In the genomic region with DNA sequence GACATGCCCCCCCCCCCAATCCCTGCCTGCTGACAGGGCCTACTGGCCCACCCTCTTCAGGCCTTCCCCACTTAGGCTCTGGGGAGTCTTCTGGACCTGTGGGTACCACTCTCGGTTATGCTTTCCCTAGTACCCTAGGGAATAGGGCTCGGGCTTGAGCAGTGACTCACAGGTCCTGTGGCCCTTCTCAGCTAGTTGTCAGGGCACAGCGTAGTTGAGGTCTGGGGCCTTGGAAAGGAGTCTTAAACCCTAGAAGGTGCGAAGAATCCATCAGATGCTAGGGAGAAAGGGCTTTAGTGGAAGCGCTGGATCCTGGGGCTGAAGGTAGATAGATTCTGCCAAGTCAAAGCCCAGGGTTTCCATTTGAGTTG, we compare ENCODE assay signal across 9 mouse cellular contexts. TPM values are rescaled to one million over a fixed set of nuclear protein-coding genes. Genes with fewer than 3 reads are reported as not detected.
A peak's percentile ranks its signal among the peaks of the same experiment; 100 is the strongest.
DNase-seq lines count a peak whose midpoint lies in the region; ATAC-seq and TF ChIP-seq lines count a peak whose summit lies in the region.
"Had no signal": no experiment of that assay in that cellular context is flagged by ENCODE, and none has a peak within 500 bp of the region (broad histone marks: within the 10 kb centered on the region; RNA-seq: fewer than 3 reads in every experiment).

No protein-coding gene starts in this region.

- H3K9ac ChIP-seq in lung, embryonic 15.5 days, result peak overlapping the region; percentile 49
- H3K9ac ChIP-seq in intestine, embryonic 14.5 days (ENCODE audit: low read length), result no peak overlapping the region

- no peaks in the 10 kb centered on the region for H3K27me3 ChIP-seq in lung, embryonic 15.5 days
- H3K27me3 ChIP-seq in intestine, embryonic 14.5 days (replicated peaks; ENCODE audit: control insufficient read depth, insufficient read depth, low read length), result no peaks in the 10 kb centered on the region

- H3K4me1 ChIP-seq in lung, embryonic 15.5 days, result peaks cover 76% of the 10 kb centered on the region
- H3K4me1 ChIP-seq in lung, adult 2 months (ENCODE audit: control insufficient read depth, insufficient read depth, low read length), result peaks cover 45% of the 10 kb centered on the region
- peaks cover 54% of the 10 kb centered on the region for H3K4me1 ChIP-seq in intestine, embryonic 14.5 days (replicated peaks; ENCODE audit: control insufficient read depth, insufficient read depth, low read length)
- H3K4me1 ChIP-seq in olfactory bulb, adult 2 months (ENCODE audit: control insufficient read depth, insufficient read depth, low read length), result peaks cover 55% of the 10 kb centered on the region

- H3K4me3 ChIP-seq in lung, embryonic 15.5 days, result peak overlapping the region; percentile 46
- no peak overlapping the region for H3K4me3 ChIP-seq in lung, adult 2 months (replicated peaks; ENCODE audit: extremely low read depth, low read depth, low read length)
- H3K4me3 ChIP-seq in intestine, embryonic 14.5 days (ENCODE audit: low read depth, low read length), result peak overlapping the region; percentile 48
- H3K4me3 ChIP-seq in olfactory bulb, adult 2 months (ENCODE audit: insufficient read depth, low read depth, low read length), result 0 out of 2 replicates have a peak overlapping the region, but pooled peaks have one; percentile 49

- H3K27ac ChIP-seq in lung, embryonic 15.5 days, result peak overlapping the region; percentile 98
- H3K27ac ChIP-seq in intestine, embryonic 14.5 days (ENCODE audit: low read depth), result peak overlapping the region; percentile 92; the same call in 1 of the 2 replicates
- peak overlapping the region; percentile 75 for H3K27ac ChIP-seq in olfactory bulb, adult 2 months (ENCODE audit: insufficient read depth, low read depth, low read length)

- WGBS in lung, embryonic 15.5 days, result 37% methylated on average over 5 of the region's 5 CpGs
- 42% methylated on average over 5 of the region's 5 CpGs for WGBS in lung, adult 2 months
- 24% methylated on average over 5 of the region's 5 CpGs for WGBS in intestine, embryonic 14.5 days
- WGBS in olfactory bulb, adult 2 months, result 21% methylated on average over 5 of the region's 5 CpGs

- peak overlapping the region; percentile 81 for H3K4me2 ChIP-seq in lung, embryonic 15.5 days
- H3K4me2 ChIP-seq in intestine, embryonic 14.5 days (ENCODE audit: low read length), result peak overlapping the region; percentile 93

- peaks cover 31% of the 10 kb centered on the region for H3K36me3 ChIP-seq in lung, embryonic 15.5 days
- peaks cover 24% of the 10 kb centered on the region for H3K36me3 ChIP-seq in intestine, embryonic 14.5 days (ENCODE audit: control insufficient read depth, insufficient read depth, low read length)

- DNase-seq in cerebellum, adult 11 months, result peak; percentile 28
- DNase-seq in cerebellum, postnatal 14 days, result no peak
- DNase-seq in lung, adult 2 months, result no peak
- DNase-seq in intestine, embryonic 14.5 days (ENCODE audit: low spot score), result no peak

- H3K9me3 ChIP-seq in lung, embryonic 15.5 days, result no peaks in the 10 kb centered on the region
- no peaks in the 10 kb centered on the region for H3K9me3 ChIP-seq in intestine, embryonic 14.5 days (ENCODE audit: control insufficient read depth, low read length)

- no peak for ATAC-seq in lung, embryonic 15.5 days (ENCODE audit: borderline replicate concordance, extremely low read depth, low FRiP score, low TSS enrichment)
- no peak for ATAC-seq in intestine, embryonic 14.5 days (replicated peaks; ENCODE audit: low FRiP score, low TSS enrichment, low read depth)
- no peak for ATAC-seq in megakaryocyte-erythroid progenitor cell, adult 5-6 weeks (replicated peaks; ENCODE audit: low FRiP score, low TSS enrichment, poor library complexity, severe bottlenecking)
- no peak for ATAC-seq in megakaryocyte progenitor cell, adult 5-6 weeks (replicated peaks; ENCODE audit: poor library complexity)

- no peak for TF ChIP-seq POLR2A in lung, adult 2 months (IDR thresholded peaks at IDR 0.05; ENCODE audit: borderline replicate concordance, extremely low read depth, low read depth, low read length)
- TF ChIP-seq POLR2A in olfactory bulb, adult 2 months (IDR thresholded peaks at IDR 0.05; ENCODE audit: insufficient read depth, low read depth, low read length), result no peak; the same call in 1 of the 2 replicates

- TF ChIP-seq CTCF in lung, adult 2 months (IDR thresholded peaks at IDR 0.05; ENCODE audit: insufficient read depth, low read length), result no peak
- no peak for TF ChIP-seq CTCF in olfactory bulb, adult 2 months (IDR thresholded peaks at IDR 0.05; ENCODE audit: insufficient read depth, low read depth, low read length)

RNA-seq across cellular contexts. Expression of gene Bcl9l, which starts 17.5 kb away (rescaled TPM):
- polyA plus RNA-seq in lung, embryonic 15.5 days (2015; fragmentation: Nextera tagmentation; extraction: Ambion mirVana), result 17.1 and 17.3 TPM in 2 replicates
- polyA plus RNA-seq in lung, adult 2 months (2012; rRNA removed), result 69.0 and 70.7 TPM in 2 replicates
- 10.2 TPM in 2 replicates for polyA plus RNA-seq in intestine, embryonic 14.5 days (2014; fragmentation: Nextera tagmentation; extraction: Ambion mirVana)
- not detected in 2 replicates for polyA plus RNA-seq in olfactory bulb, adult 2 months (2012; ENCODE audit: insufficient read depth, insufficient read length, low replicate concordance, missing spikeins)
- 4.8 and 5.5 TPM in 2 replicates for total RNA-seq in megakaryocyte-erythroid progenitor cell, adult 5-6 weeks (2014; fragmentation: Nextera tagmentation)
- 0.52 and 3.7 TPM in 2 replicates for total RNA-seq in megakaryocyte-erythroid progenitor cell, adult 5-6 weeks (2017)
- 4.3 and 4.5 TPM in 2 replicates for total RNA-seq in megakaryocyte progenitor cell, adult 5-6 weeks (2015)
- total RNA-seq in megakaryocyte progenitor cell, adult 5-6 weeks (2017), result 1.6 and 1.8 TPM in 2 replicates

RNA-seq across cellular contexts. Expression of gene Upk2, which starts 45.4 kb away (rescaled TPM):
- 1.3 and 1.5 TPM in 2 replicates for polyA plus RNA-seq in lung, embryonic 15.5 days (2015; fragmentation: Nextera tagmentation; extraction: Ambion mirVana)
- 4.0 and 4.4 TPM in 2 replicates for polyA plus RNA-seq in lung, adult 2 months (2012; rRNA removed)
- 2.1 and 2.3 TPM in 2 replicates for polyA plus RNA-seq in intestine, embryonic 14.5 days (2014; fragmentation: Nextera tagmentation; extraction: Ambion mirVana)
- polyA plus RNA-seq in olfactory bulb, adult 2 months (2012; ENCODE audit: insufficient read depth, insufficient read length, low replicate concordance, missing spikeins), result not detected in 2 replicates
- not detected in 2 replicates for total RNA-seq in megakaryocyte-erythroid progenitor cell, adult 5-6 weeks (2014; fragmentation: Nextera tagmentation)
- total RNA-seq in megakaryocyte-erythroid progenitor cell, adult 5-6 weeks (2017), result not detected in 2 replicates
- total RNA-seq in megakaryocyte progenitor cell, adult 5-6 weeks (2015), result not detected in 2 replicates
- total RNA-seq in megakaryocyte progenitor cell, adult 5-6 weeks (2017), result not detected in 2 replicates
- total RNA-seq: neutrophil, adult 5-6 weeks had no signal

RNA-seq across cellular contexts. Expression of gene Foxr1, which starts 59.2 kb away (rescaled TPM):
- not detected in 2 replicates for polyA plus RNA-seq in lung, embryonic 15.5 days (2015; fragmentation: Nextera tagmentation; extraction: Ambion mirVana)
- 0.16 TPM in 1 of 2 replicates, not detected in the other for polyA plus RNA-seq in lung, adult 2 months (2012; rRNA removed)
- polyA plus RNA-seq in intestine, embryonic 14.5 days (2014; fragmentation: Nextera tagmentation; extraction: Ambion mirVana), result not detected in 2 replicates
- not detected in 2 replicates for polyA plus RNA-seq in olfactory bulb, adult 2 months (2012; ENCODE audit: insufficient read depth, insufficient read length, low replicate concordance, missing spikeins)
- not detected in 2 replicates for total RNA-seq in megakaryocyte-erythroid progenitor cell, adult 5-6 weeks (2014; fragmentation: Nextera tagmentation)
- not detected in 2 replicates for total RNA-seq in megakaryocyte-erythroid progenitor cell, adult 5-6 weeks (2017)
- total RNA-seq in megakaryocyte progenitor cell, adult 5-6 weeks (2015), result not detected in 2 replicates
- total RNA-seq in megakaryocyte progenitor cell, adult 5-6 weeks (2017), result not detected in 2 replicates
- total RNA-seq: neutrophil, adult 5-6 weeks had no signal
